Mouse (Mus musculus) G1E (cell line): Measurements from ENCODE around the gene Cyb561. TPM values are rescaled to one million over a fixed set of nuclear protein-coding genes. Genes with fewer than 3 reads are reported as not detected.

Experiments
- ATAC-seq: 2 replicates; pipeline ENCODE4 v1.8.0; 2016; ENCODE audit warnings: mild to moderate bottlenecking; ENCODE audit not compliant: insufficient number of reproducible peaks, poor library complexity, low FRiP score, severe bottlenecking; ENCODE audit errors: extremely low read depth
- DNase-seq: peaks from one replicate; pipeline ENCODE4 v3.0.0; 2012; ENCODE audit warnings: low spot score
- H3K27me3 ChIP-seq: 2 replicates; pipeline ENCODE4 v1.6.1; 2012; ENCODE audit warnings: mild to moderate bottlenecking, low read length, inconsistent platforms; ENCODE audit not compliant: insufficient read depth
- H3K36me3 ChIP-seq: replicated peaks from 2 replicates; pipeline ENCODE3; 2012; ENCODE audit warnings: mild to moderate bottlenecking, inconsistent platforms
- H3K4me1 ChIP-seq: 2 replicates; pipeline ENCODE4 v1.6.1; 2012; ENCODE audit warnings: low read depth, low read length, inconsistent platforms, mixed read lengths; ENCODE audit not compliant: insufficient read depth
- H3K4me3 ChIP-seq: 2 replicates; pipeline ENCODE4 v1.5.1; 2012; ENCODE audit warnings: low read depth, mild to moderate bottlenecking, inconsistent platforms, low read length, moderate library complexity, mixed read lengths
- H3K9me3 ChIP-seq: replicated peaks from 2 replicates; pipeline ENCODE4 v1.6.1; 2012; ENCODE audit warnings: inconsistent platforms
- CTCF ChIP-seq: IDR thresholded peaks from 2 replicates; pipeline ENCODE4 v1.5.1; 2012; ENCODE audit warnings: low read depth, low read length, inconsistent platforms, mixed read lengths
- GATA1 ChIP-seq: IDR thresholded peaks from 2 replicates; pipeline ENCODE4 v1.6.1; 2012; ENCODE audit warnings: borderline replicate concordance, low read length, inconsistent platforms, mixed read lengths
- GATA2 ChIP-seq: IDR thresholded peaks from 2 replicates; pipeline ENCODE4 v1.6.1; 2012; ENCODE audit warnings: low read depth, low read length, inconsistent platforms, borderline replicate concordance
- POLR2AphosphoS5 ChIP-seq: IDR thresholded peaks from 2 replicates; pipeline ENCODE4 v1.6.1; 2012; ENCODE audit warnings: low read depth, low read length, inconsistent platforms; ENCODE audit not compliant: insufficient replicate concordance
- TAL1 ChIP-seq: conservative IDR thresholded peaks from 2 replicates; pipeline ENCODE4 v1.6.1; 2012; ENCODE audit warnings: low read depth, low read length, inconsistent platforms, mixed read lengths
- polyA plus RNA-seq: library from polyadenylated mRNA; stranded (reverse); fragments of >175 nt; gene quantifications from 2 replicates; pipeline ENCODE4 v1.2.3, GENCODE M21; 2012
- total RNA-seq, 2 experiments: library from RNA; stranded (forward) in 1 of 2; stranded (reverse) in 1 of 2; fragments of 200-1000 nt in 1 of 2; fragments of >200 nt in 1 of 2; fragmentation: Nextera tagmentation in 1 of 2; gene quantifications; 2 replicates each; pipeline ENCODE4 v1.2.3; 2014 to 2017

The Cyb561 gene
- total and polyA plus RNA-seq, 3 experiments, result 0.33 TPM; not detected in 2

GRCm38 (mm10) chr11:105885558-105885957 is 67.6 kb downstream of the Cyb561 start:
- ATAC-seq (no peak), DNase-seq (no peak)

More at GRCm38 (mm10) chr11:105885558-105885957, 67.6 kb downstream of the Cyb561 start:
- H3K4me1 ChIP-seq, result peaks cover 4% of the 10 kb centered on the region; the same call in 1 of the 2 replicates
- no peak overlapping the region for H3K4me3 ChIP-seq
- TF ChIP-seq CTCF (no peak), GATA1 (no peak), TAL1 (no peak), GATA2 (no peak), POLR2AphosphoS5 (no peak)
- H3K27me3 ChIP-seq, result no peaks in the 10 kb centered on the region
- no peaks in the 10 kb centered on the region for H3K36me3 ChIP-seq
- H3K9me3 ChIP-seq, result no peaks in the 10 kb centered on the region

Other genes starting within 250 kb of the Cyb561 start
- gene Ace, start 14.6 kb upstream of the Cyb561 start, total RNA-seq (2014; fragmentation: Nextera tagmentation), result not detected in 2 replicates
- gene Ace, start 14.6 kb upstream of the Cyb561 start, total RNA-seq (2017), result not detected in 2 replicates
- not detected in 2 replicates for gene Ace, start 14.6 kb upstream of the Cyb561 start, polyA plus RNA-seq
- not detected in 2 replicates for gene Ace3, start 41.3 kb upstream of the Cyb561 start, total RNA-seq (2014; fragmentation: Nextera tagmentation)
- gene Ace3, start 41.3 kb upstream of the Cyb561 start, total RNA-seq (2017), result not detected in 2 replicates
- gene Ace3, start 41.3 kb upstream of the Cyb561 start, polyA plus RNA-seq, result not detected in 2 replicates
- not detected in 2 replicates for gene Kcnh6, start 54.8 kb upstream of the Cyb561 start, total RNA-seq (2014; fragmentation: Nextera tagmentation)
- gene Kcnh6, start 54.8 kb upstream of the Cyb561 start, total RNA-seq (2017), result not detected in 2 replicates
- not detected in 2 replicates for gene Kcnh6, start 54.8 kb upstream of the Cyb561 start, polyA plus RNA-seq
- 70.7 and 84.6 TPM in 2 replicates for gene Dcaf7, start 83.5 kb upstream of the Cyb561 start, total RNA-seq (2014; fragmentation: Nextera tagmentation)
- gene Dcaf7, start 83.5 kb upstream of the Cyb561 start, total RNA-seq (2017), result 70.0 and 74.3 TPM in 2 replicates
- 40.4 and 59.3 TPM in 2 replicates for gene Dcaf7, start 83.5 kb upstream of the Cyb561 start, polyA plus RNA-seq
- gene Taco1, start 112.7 kb upstream of the Cyb561 start, total RNA-seq (2014; fragmentation: Nextera tagmentation), result 14.6 and 20.3 TPM in 2 replicates
- gene Taco1, start 112.7 kb upstream of the Cyb561 start, total RNA-seq (2017), result 20.4 and 21.4 TPM in 2 replicates
- gene Taco1, start 112.7 kb upstream of the Cyb561 start, polyA plus RNA-seq, result 18.6 and 19.2 TPM in 2 replicates
- gene Map3k3, start 131.3 kb upstream of the Cyb561 start, total RNA-seq (2014; fragmentation: Nextera tagmentation), result 21.1 and 30.0 TPM in 2 replicates
- gene Map3k3, start 131.3 kb upstream of the Cyb561 start, total RNA-seq (2017), result 29.5 and 31.9 TPM in 2 replicates
- gene Map3k3, start 131.3 kb upstream of the Cyb561 start, polyA plus RNA-seq, result 4.5 and 4.9 TPM in 2 replicates
- not detected in 2 replicates for gene Gm10840, start 207.5 kb upstream of the Cyb561 start, total RNA-seq (2014; fragmentation: Nextera tagmentation)
- not detected in 2 replicates for gene Gm10840, start 207.5 kb upstream of the Cyb561 start, total RNA-seq (2017)
- not detected in 2 replicates for gene Gm10840, start 207.5 kb upstream of the Cyb561 start, polyA plus RNA-seq
- 258 and 309 TPM in 2 replicates for gene Limd2, start 207.5 kb upstream of the Cyb561 start, total RNA-seq (2014; fragmentation: Nextera tagmentation)
- gene Limd2, start 207.5 kb upstream of the Cyb561 start, total RNA-seq (2017), result 77.5 and 94.4 TPM in 2 replicates
- 365 and 413 TPM in 2 replicates for gene Limd2, start 207.5 kb upstream of the Cyb561 start, polyA plus RNA-seq
- gene Strada, start 248.8 kb upstream of the Cyb561 start, total RNA-seq (2014; fragmentation: Nextera tagmentation), result 28.9 and 40.2 TPM in 2 replicates
- gene Strada, start 248.8 kb upstream of the Cyb561 start, total RNA-seq (2017), result 19.5 and 21.1 TPM in 2 replicates
- gene Strada, start 248.8 kb upstream of the Cyb561 start, polyA plus RNA-seq, result 32.3 and 36.2 TPM in 2 replicates